Mouse (Mus musculus) heart, adult 10 weeks (tissue): Measurements from ENCODE around the gene Acy3. TPM values are rescaled to one million over a fixed set of nuclear protein-coding genes. Genes with fewer than 3 reads are reported as not detected.

Experiments used
- polyA plus RNA-seq: library from polyadenylated mRNA; stranded (reverse); fragments of 350-450 nt; fragmentation: Illumina TruSeq; extraction: RNeasy Lipid Tissue Mini Kit (QIAGEN cat#74804); gene quantifications from one replicate; pipeline ENCODE4 v1.2.3, GENCODE M21; 2014; ENCODE audit warnings: low read depth, low replicate concordance

Acy3 gene
- 51.1 TPM for polyA plus RNA-seq

GRCm38 (mm10) chr19:3986334-3986733, at the start of gene Acy3:
Gene Acy3, plus strand, starts transcription at chr19:3986570.

DNA sequence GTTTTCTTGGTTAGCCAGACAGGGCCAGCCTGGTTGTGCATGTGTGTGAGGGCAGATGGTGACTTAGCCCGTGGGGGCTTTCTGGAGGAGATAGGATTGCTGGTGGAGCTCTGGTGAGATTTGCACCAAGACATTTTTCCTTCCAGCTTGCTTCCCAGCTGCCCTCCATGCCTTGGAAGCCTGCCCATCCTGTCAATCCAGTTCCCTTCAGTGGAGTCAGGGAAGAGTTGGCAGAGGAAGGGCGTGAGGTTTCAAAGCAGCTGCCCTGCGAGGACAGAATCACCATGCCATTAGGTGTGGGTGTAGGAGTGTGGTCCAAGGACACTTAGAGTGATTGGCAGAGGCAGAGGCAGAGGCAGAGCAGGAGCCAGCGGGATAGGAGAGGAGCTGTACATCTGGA, 27.9 kb upstream of the Acy3 start, which contains the start of gene Aldh3b3:
Gene Aldh3b3, plus strand, starts transcription at position 176 of the 400 bp plus-strand sequence.

DNA sequence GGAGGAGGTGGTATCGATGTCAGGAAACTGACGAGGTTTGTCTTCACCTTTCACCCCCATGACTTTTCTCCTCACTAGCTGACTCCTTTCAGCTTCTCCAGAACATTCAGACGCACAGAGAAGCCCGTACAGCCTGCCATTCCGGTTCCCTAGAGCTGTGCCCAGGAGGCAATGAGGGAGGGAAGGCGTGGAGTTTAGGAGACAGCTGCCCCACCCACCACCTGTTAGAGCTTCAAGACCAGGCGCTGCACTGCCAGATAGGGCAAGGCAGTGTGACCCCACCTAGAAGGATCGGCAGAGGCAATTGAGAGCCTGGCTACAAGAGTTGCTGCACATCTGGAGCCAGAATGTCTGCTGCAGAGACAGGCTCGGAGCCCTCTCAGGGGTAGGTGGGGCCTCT, 14.1 kb upstream of the Acy3 start, which contains the start of gene Aldh3b2:
Gene Aldh3b2, plus strand, starts transcription at position 100 of the 400 bp plus-strand sequence.

DNA sequence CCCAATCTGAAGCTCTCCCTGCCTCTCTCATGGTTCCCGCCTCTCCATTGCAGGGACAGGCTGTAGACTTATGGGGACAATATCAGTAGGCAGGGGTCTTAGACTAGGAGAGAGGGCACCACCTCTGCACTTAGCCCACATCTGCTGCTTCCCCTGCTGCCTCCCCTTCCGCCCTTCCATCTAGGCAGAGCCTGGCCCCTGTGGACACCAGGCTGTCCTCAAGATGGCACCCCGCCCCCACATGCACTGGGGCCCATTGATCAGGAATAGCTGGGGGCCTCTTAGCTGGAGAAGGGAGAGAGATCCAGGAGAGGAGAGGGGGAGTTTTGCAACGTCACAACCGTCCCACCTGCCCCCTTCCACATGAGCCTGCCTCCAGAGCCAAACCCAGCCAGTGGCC, 6.0 kb downstream of the Acy3 start, which contains the start of gene Tbx10:
Gene Tbx10, plus strand, starts transcription at position 337 of the 400 bp plus-strand sequence.

GRCm38 (mm10) chr19:4000119-4000900, 13.9 kb downstream of the Acy3 start, which contains the start of the genes Nudt8 and Gm49405:
Gene Nudt8, plus strand, starts transcription at chr19:4000580.
Gene Gm49405, plus strand, starts transcription at chr19:4000626.

DNA sequence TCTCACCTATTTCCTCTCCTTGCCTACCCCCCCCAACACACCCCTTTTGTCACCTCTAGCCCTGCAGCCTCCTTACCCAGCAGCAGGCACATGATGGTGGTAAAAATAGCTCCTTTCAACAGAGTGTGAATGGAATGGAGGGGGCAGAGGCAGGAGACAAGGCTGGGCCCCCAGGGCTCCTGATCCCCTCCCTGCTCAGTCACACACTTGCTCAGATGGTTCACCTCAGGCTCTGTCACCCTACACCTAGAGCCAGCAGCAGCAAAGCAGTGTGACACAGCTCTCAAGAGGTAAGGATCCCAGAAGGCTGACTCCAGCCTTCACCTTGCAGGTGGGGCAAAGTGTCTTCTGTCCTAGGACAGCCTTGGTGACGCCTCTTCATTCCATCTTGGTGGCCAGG, 16.7 kb downstream of the Acy3 start, which contains the start of gene Doc2g:
Gene Doc2g, plus strand, starts transcription at position 202 of the 400 bp plus-strand sequence.

GRCm38 (mm10) chr19:4012432-4013022, 26.2 kb downstream of the Acy3 start, which contains the start of gene Ndufv1:
Gene Ndufv1, minus strand, starts transcription at chr19:4012806.

GRCm38 (mm10) chr19:4037788-4038232, 51.4 kb downstream of the Acy3 start, which contains the start of gene Gstp1:
Gene Gstp1, minus strand, starts transcription at chr19:4037985.

Other genes with a start within 250 kb of the Acy3 start
- gene Kmt5b, start 219.1 kb upstream of the Acy3 start, polyA plus RNA-seq, result 22.8 TPM
- gene Chka, start 134.8 kb upstream of the Acy3 start, polyA plus RNA-seq, result 10.1 TPM
- gene Tcirg1, start 79.4 kb upstream of the Acy3 start, polyA plus RNA-seq, result 21.1 TPM
- 561 TPM for gene Ndufs8, start 73.8 kb upstream of the Acy3 start, polyA plus RNA-seq
- 2.2 TPM for gene Aldh3b1, start 56.8 kb upstream of the Acy3 start, polyA plus RNA-seq
- 19.0 TPM for gene Unc93b1, start 51.4 kb upstream of the Acy3 start, polyA plus RNA-seq
- gene Aldh3b3, start 27.9 kb upstream of the Acy3 start, polyA plus RNA-seq, result 2.3 TPM
- 0.37 TPM for gene Aldh3b2, start 14.2 kb upstream of the Acy3 start, polyA plus RNA-seq
- gene Tbx10, start 6.2 kb downstream of the Acy3 start, polyA plus RNA-seq, result not detected
- 167 TPM for gene Nudt8, start 14.0 kb downstream of the Acy3 start, polyA plus RNA-seq
- 9.5 TPM for gene Gm49405, start 14.1 kb downstream of the Acy3 start, polyA plus RNA-seq
- 265 TPM for gene Doc2g, start 16.7 kb downstream of the Acy3 start, polyA plus RNA-seq
- gene Ndufv1, start 26.2 kb downstream of the Acy3 start, polyA plus RNA-seq, result 979 TPM
- gene Gstp1, start 51.4 kb downstream of the Acy3 start, polyA plus RNA-seq, result 343 TPM
- 33.1 TPM for gene Gstp2, start 59.5 kb downstream of the Acy3 start, polyA plus RNA-seq
- not detected for gene Gstp3, start 73.0 kb downstream of the Acy3 start, polyA plus RNA-seq
- not detected for gene Cabp2, start 95.0 kb downstream of the Acy3 start, polyA plus RNA-seq
- gene Cdk2ap2, start 110.6 kb downstream of the Acy3 start, polyA plus RNA-seq, result 40.5 TPM
- 21.9 TPM for gene Pitpnm1, start 113.4 kb downstream of the Acy3 start, polyA plus RNA-seq
- 71.4 TPM for gene Aip, start 139.3 kb downstream of the Acy3 start, polyA plus RNA-seq
- not detected for gene Gpr152, start 153.2 kb downstream of the Acy3 start, polyA plus RNA-seq
- gene Cabp4, start 157.5 kb downstream of the Acy3 start, polyA plus RNA-seq, result not detected
- 54.9 TPM for gene Coro1b, start 162.0 kb downstream of the Acy3 start, polyA plus RNA-seq
- 1.1 TPM for gene Ptprcap, start 167.0 kb downstream of the Acy3 start, polyA plus RNA-seq
- gene Rps6kb2, start 176.8 kb downstream of the Acy3 start, polyA plus RNA-seq, result 26.9 TPM
- 49.6 TPM for gene Carns1, start 188.9 kb downstream of the Acy3 start, polyA plus RNA-seq
- gene Tbc1d10c, start 204.7 kb downstream of the Acy3 start, polyA plus RNA-seq, result 22.6 TPM
- 318 TPM for gene Ppp1ca, start 205.5 kb downstream of the Acy3 start, polyA plus RNA-seq
- gene Rad9a, start 215.1 kb downstream of the Acy3 start, polyA plus RNA-seq, result 6.4 TPM
- 3.0 TPM for gene Clcf1, start 227.7 kb downstream of the Acy3 start, polyA plus RNA-seq
- gene AC109138.7, start 227.8 kb downstream of the Acy3 start, polyA plus RNA-seq, result not detected
- 21.7 TPM for gene Pold4, start 245.3 kb downstream of the Acy3 start, polyA plus RNA-seq